Mouse (Mus musculus) ES-Bruce4 (cell line): ENCODE measurements at regions not wholly inside any gene's neighbourhood (a gene's known extent, or its start where the extent isn't known, plus 50 kb on each side); places are given as distances from the start of the nearest gene placed in this dataset.

Source experiments
- CTCF ChIP-seq: IDR thresholded peaks from one replicate; pipeline ENCODE4 v1.8.1; 2011; ENCODE audit warnings: low read depth, low read length
- EP300 ChIP-seq: IDR thresholded peaks from 2 replicates; pipeline ENCODE4 v1.6.1; 2011; ENCODE audit warnings: low read depth, low read length; ENCODE audit not compliant: insufficient read depth

- TF ChIP-seq CTCF (no peak), EP300 (no peak)
Measured at GRCm38 (mm10) chr5:53381492-53382199, 84.3 kb upstream of the Rbpj start.
